Mouse (Mus musculus): ENCODE measurements around the gene Sbk1. TPM values are rescaled to one million over a fixed set of nuclear protein-coding genes. Genes with fewer than 3 reads are reported as not detected.

The Sbk1 gene
- polyA plus RNA-seq, 1 experiment from 2014 or later: 24.5 TPM

DNA sequence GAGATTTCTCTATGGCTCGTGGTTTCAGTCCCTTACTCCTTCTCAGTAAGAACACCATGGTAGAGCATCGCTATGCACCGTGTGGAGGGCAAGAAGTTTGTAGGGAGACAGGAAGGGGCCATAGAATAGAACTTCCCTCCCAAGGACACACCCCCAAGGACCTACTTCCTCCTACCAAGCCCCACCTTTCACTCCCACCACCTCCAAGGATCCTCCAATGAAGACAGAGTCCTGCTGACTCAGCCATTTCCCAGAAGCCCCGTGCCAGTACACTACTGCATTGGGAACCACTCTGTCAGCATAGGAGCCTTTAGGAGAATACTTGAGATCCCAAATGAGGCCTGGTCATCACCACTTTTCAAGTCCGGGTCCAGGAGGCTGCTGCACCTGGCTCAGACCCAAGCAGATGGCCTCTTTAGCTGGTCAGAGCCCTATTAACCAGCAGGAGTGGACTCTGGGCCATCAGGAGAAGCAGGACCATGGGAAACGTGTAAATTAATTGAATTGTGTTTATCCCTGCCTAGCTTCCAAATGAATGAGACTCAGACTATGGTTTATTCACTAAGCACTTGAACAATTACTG lies 28.2 kb upstream of the Sbk1 start:
- Histone ChIP-seq H3K4me3 (no peak overlapping the region), H3K9me3 (replicated peaks) (no peaks in the 10 kb centered on the region), H3K27me3 (replicated peaks) (peaks cover 6% of the 10 kb centered on the region; the same call in 1 of the 2 replicates), H3K9ac (no peak overlapping the region), H3K36me3 (no peaks in the 10 kb centered on the region), H3K27ac (ENCODE audit: poor library complexity, severe bottlenecking) (no peak overlapping the region), H3K4me1 (replicated peaks) (peaks cover 21% of the 10 kb centered on the region), H3K4me2 (no peak overlapping the region)
- 71% methylated on average over 6 of the region's 6 CpGs for WGBS
- ATAC-seq (ENCODE audit: insufficient number of reproducible peaks, low FRiP score): no peak

DNA sequence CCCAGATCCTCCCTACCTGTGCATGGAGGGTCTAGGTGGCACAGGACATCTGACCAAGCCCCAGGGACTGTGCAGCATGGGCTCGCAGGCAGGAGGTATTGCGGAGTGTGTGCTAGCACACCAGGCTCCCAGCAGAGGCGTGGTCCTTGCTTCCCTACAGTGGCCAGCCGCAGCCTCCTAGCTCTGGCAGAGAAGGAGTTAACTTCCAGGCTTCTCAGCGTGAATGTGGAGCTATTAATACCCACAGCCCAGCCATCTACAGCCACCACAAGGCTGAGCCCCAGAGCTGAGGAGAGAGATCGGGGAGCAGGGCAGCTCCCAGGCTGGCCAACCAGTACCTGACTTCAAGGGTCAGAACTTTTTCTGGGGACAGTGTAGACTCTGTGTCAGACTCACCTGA lies 24.3 kb upstream of the Sbk1 start:
- Histone ChIP-seq H3K4me1 (replicated peaks) (peaks cover 34% of the 10 kb centered on the region), H3K27ac (ENCODE audit: poor library complexity, severe bottlenecking) (peak overlapping the region; percentile 69), H3K36me3 (no peaks in the 10 kb centered on the region), H3K4me3 (peak overlapping the region; percentile 44), H3K9ac (peak overlapping the region; percentile 67), H3K4me2 (peak overlapping the region; percentile 68), H3K27me3 (replicated peaks) (peaks cover 8% of the 10 kb centered on the region; the same call in 1 of the 2 replicates), H3K9me3 (replicated peaks) (no peaks in the 10 kb centered on the region)
- WGBS: 2% methylated on average over 6 of the region's 6 CpGs
- ATAC-seq (ENCODE audit: insufficient number of reproducible peaks, low FRiP score): peak; percentile 56; the same call in 1 of the 2 replicates

DNA sequence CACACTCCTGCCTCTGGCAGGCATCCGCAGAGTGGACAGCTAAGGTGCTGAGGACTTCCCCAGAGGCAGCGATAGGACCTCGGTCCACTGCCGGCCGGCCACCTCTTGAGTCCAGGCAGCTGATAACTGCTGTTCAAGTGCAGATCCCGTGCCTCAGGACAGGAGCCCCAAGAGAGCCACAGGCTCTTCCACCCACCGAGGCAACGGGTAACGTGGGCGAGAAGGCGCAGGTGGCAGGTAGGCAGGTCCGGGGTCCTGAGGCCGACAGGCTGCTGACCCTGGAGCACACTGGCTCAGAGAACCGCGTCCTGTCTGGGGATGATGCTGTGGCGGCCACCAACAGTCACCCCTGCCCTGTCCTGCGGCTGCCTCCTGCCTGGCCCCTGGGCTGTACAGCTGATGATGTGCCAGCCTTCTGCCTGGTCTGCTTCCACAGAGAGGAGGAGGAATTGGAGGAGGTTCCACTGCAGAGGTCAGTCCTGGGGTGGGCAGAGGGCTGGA lies 23.7 kb upstream of the Sbk1 start:
- peak overlapping the region; percentile 68 for H3K4me2 ChIP-seq
- no peaks in the 10 kb centered on the region for H3K9me3 ChIP-seq (replicated peaks)
- H3K9ac ChIP-seq: peak overlapping the region; percentile 67
- H3K27ac ChIP-seq (ENCODE audit: poor library complexity, severe bottlenecking): peak overlapping the region; percentile 69
- ATAC-seq (ENCODE audit: insufficient number of reproducible peaks, low FRiP score): no peak
- H3K36me3 ChIP-seq: no peaks in the 10 kb centered on the region
- peaks cover 34% of the 10 kb centered on the region for H3K4me1 ChIP-seq (replicated peaks)
- H3K27me3 ChIP-seq (replicated peaks): peaks cover 8% of the 10 kb centered on the region; the same call in 1 of the 2 replicates
- peak overlapping the region; percentile 44 for H3K4me3 ChIP-seq
- 31% methylated on average over 17 of the region's 17 CpGs for WGBS

DNA sequence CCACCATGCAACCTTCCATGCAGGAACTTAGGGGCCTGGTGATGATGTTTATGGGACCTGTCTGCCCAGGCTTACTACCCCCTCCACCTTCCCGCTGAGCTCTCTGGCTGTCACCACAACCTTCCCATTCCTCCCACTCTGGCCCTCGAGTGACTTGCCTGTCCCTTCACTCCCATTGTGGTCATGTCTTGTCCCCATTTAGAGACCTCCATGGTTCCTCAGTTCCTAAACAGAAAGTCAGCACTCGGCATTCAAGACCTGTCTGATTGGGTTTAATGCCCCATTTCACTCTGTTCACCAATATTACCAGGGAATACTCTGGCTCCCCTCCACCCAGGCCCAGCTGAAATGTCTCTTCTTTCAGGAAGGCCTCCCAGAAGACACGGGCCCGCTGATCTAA lies 23.3 kb upstream of the Sbk1 start:
- H3K4me1 ChIP-seq (replicated peaks): peaks cover 34% of the 10 kb centered on the region
- peaks cover 8% of the 10 kb centered on the region; the same call in 1 of the 2 replicates for H3K27me3 ChIP-seq (replicated peaks)
- peak overlapping the region; percentile 67; the same call in 1 of the 2 replicates for H3K9ac ChIP-seq
- peak overlapping the region; percentile 44 for H3K4me3 ChIP-seq
- H3K36me3 ChIP-seq: no peaks in the 10 kb centered on the region
- no peak for ATAC-seq (ENCODE audit: insufficient number of reproducible peaks, low FRiP score)
- H3K4me2 ChIP-seq: peak overlapping the region; percentile 68
- H3K27ac ChIP-seq (ENCODE audit: poor library complexity, severe bottlenecking): no peak overlapping the region
- no peaks in the 10 kb centered on the region for H3K9me3 ChIP-seq (replicated peaks)
- WGBS: 69% methylated on average over 5 of the region's 5 CpGs

DNA sequence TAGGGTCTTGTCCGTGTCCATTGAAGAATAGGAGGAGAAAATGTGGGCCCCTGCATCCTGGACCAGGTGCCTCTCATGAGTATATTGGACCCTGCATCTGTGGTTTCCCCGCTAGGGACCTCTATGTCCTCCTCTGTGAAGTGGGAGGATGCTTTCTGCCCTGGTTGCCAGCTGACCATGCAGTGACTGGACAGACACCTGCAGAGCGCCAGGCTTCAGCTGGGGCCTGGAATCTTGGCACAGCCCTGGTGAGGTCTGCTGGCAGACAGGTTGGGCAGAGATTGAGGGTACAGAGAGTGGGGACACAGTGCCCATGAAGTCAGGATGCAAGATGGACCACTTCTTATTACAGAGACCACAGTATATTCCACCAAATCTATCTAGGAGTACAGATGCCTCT lies 22.4 kb upstream of the Sbk1 start:
- Histone ChIP-seq H3K9me3 (replicated peaks) (no peaks in the 10 kb centered on the region), H3K27me3 (replicated peaks) (peaks cover 8% of the 10 kb centered on the region; the same call in 1 of the 2 replicates), H3K36me3 (no peaks in the 10 kb centered on the region), H3K27ac (ENCODE audit: poor library complexity, severe bottlenecking) (no peak overlapping the region), H3K4me2 (no peak overlapping the region), H3K9ac (no peak overlapping the region), H3K4me1 (replicated peaks) (peaks cover 34% of the 10 kb centered on the region), H3K4me3 (no peak overlapping the region)
- ATAC-seq (ENCODE audit: insufficient number of reproducible peaks, low FRiP score): no peak
- 79% methylated on average over 3 of the region's 3 CpGs for WGBS

DNA sequence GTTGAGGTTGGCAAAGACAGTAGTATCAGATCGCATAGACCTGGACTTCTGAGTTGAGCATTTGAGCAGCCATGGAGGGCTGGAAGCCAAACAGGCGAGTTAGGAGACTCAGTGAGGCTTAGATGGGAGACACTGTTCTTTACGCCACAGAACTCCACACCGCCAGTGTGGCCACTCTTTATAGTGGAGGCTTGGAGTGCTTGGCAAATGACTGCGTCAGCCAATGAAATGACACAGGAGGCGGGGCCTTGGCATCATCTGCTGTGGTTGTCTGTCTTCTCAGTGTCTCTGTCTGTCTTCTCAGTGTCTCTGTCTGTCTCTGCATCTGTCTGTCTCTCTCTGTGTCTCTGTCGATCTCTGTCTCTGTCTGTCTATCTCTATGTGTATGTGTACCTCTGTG lies 21.9 kb upstream of the Sbk1 start:
- Histone ChIP-seq H3K4me1 (replicated peaks) (peaks cover 34% of the 10 kb centered on the region), H3K4me3 (no peak overlapping the region), H3K9me3 (replicated peaks) (no peaks in the 10 kb centered on the region), H3K9ac (no peak overlapping the region), H3K27me3 (replicated peaks) (peaks cover 8% of the 10 kb centered on the region; the same call in 1 of the 2 replicates), H3K27ac (ENCODE audit: poor library complexity, severe bottlenecking) (no peak overlapping the region), H3K4me2 (no peak overlapping the region), H3K36me3 (no peaks in the 10 kb centered on the region)
- ATAC-seq (ENCODE audit: insufficient number of reproducible peaks, low FRiP score): no peak
- WGBS: 78% methylated on average over 7 of the region's 7 CpGs

DNA sequence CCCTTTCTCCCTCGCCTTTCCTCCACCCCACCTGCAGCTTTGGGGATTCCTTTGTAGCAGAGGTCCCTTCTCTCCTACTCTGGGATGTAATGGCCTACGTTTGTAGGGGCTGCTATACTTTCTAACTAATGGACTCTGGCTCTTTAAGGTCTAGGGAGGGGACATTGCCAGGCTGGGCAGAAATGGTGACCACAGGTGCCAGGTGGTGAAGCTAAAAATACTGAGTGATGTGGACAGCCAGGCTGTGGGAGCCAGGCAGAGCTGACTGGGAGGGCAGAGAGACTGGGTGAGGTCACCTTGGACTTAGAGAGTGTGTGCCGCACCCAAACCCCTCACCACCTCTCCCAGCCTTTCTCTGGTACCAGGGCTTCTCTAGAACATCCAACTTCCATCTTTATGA lies 20.7 kb upstream of the Sbk1 start:
- Histone ChIP-seq H3K36me3 (no peaks in the 10 kb centered on the region), H3K27ac (ENCODE audit: poor library complexity, severe bottlenecking) (no peak overlapping the region), H3K4me2 (no peak overlapping the region), H3K9ac (no peak overlapping the region), H3K9me3 (replicated peaks) (no peaks in the 10 kb centered on the region), H3K4me1 (replicated peaks) (peaks cover 34% of the 10 kb centered on the region), H3K27me3 (replicated peaks) (peaks cover 8% of the 10 kb centered on the region; the same call in 1 of the 2 replicates), H3K4me3 (no peak overlapping the region)
- no peak for ATAC-seq (ENCODE audit: insufficient number of reproducible peaks, low FRiP score)
- WGBS: 62% methylated on average over 3 of the region's 3 CpGs

DNA sequence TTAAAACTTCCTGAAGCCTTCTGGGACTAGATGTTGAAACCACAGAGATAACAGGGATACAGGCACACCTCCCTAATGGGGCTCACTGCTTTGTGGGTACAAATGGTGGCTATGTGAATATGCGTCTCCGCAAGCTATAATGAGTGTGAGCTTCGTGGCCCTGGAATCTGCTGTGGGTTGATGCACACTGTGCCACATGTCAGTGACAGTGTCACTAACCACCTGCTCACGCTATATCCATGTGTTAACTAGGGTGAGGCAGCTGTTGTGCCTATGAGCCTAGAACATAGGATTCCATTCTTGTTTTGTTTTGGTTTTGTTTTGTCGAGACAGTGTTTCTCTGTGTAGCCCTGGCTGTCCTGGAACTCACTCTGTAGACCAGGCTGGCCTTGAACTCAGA lies 20.2 kb upstream of the Sbk1 start:
- no peak overlapping the region for H3K4me3 ChIP-seq
- H3K4me2 ChIP-seq: no peak overlapping the region
- no peak overlapping the region for H3K27ac ChIP-seq (ENCODE audit: poor library complexity, severe bottlenecking)
- peaks cover 8% of the 10 kb centered on the region; the same call in 1 of the 2 replicates for H3K27me3 ChIP-seq (replicated peaks)
- ATAC-seq (ENCODE audit: insufficient number of reproducible peaks, low FRiP score): no peak
- no peak overlapping the region for H3K9ac ChIP-seq
- no peaks in the 10 kb centered on the region for H3K9me3 ChIP-seq (replicated peaks)
- H3K36me3 ChIP-seq: no peaks in the 10 kb centered on the region
- WGBS: 85% methylated on average over 5 of the region's 5 CpGs
- peaks cover 31% of the 10 kb centered on the region for H3K4me1 ChIP-seq (replicated peaks)

DNA sequence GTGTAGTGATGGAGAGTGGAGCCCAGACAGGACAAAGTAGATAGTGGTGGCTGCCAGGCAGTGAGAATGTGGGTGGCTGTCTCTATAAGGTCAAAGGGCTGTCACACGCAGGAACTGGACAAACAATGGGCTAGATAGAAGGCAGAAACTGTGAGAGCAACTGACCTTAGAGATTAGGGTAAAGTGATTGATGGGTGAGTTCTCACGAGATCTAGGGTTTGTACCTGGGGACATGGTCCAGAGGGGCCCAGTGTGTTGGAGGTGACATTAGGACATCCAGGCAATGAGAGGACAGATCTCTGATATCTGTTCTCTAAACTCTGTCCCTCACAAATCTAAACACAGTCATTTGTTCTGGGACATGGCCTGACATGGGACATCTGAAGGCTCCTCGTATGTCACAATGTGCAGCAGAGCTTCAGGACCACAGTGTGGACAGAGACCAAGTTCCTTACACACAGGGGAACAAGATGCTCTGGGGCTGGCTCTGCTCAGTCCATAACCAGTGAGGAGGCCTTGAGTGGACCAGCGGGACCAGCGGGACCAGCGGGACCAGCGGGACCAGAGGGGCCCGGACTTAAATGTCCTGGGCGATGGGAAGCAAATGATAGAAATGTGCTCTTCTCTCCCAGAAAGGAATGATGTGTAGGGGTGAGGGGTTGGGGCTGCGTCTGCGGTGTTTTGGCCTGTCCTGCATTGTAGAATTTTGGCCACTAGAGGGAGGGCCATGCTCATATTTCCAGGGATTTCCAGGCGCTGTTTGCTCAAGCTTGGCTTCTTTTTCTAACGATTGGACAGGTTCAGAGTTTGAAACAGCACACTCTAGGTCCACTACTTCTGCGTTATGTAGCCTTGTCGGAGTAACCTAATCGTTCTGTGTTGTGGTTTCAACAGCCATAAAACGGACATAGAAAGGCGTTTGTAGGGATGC lies 11.9 kb upstream of the Sbk1 start:
- peaks cover 21% of the 10 kb centered on the region; the same call in 1 of the 2 replicates for H3K27me3 ChIP-seq (replicated peaks)
- 10% methylated on average over 18 of the region's 18 CpGs for WGBS
- no peaks in the 10 kb centered on the region for H3K36me3 ChIP-seq
- no peak overlapping the region for H3K4me3 ChIP-seq
- no peak overlapping the region for H3K9ac ChIP-seq
- H3K9me3 ChIP-seq (replicated peaks): no peaks in the 10 kb centered on the region
- H3K4me2 ChIP-seq: no peak overlapping the region
- peaks cover 14% of the 10 kb centered on the region for H3K4me1 ChIP-seq (replicated peaks)
- no peak overlapping the region for H3K27ac ChIP-seq (ENCODE audit: poor library complexity, severe bottlenecking)
- no peak; the same call in 1 of the 2 replicates for ATAC-seq (ENCODE audit: insufficient number of reproducible peaks, low FRiP score)

DNA sequence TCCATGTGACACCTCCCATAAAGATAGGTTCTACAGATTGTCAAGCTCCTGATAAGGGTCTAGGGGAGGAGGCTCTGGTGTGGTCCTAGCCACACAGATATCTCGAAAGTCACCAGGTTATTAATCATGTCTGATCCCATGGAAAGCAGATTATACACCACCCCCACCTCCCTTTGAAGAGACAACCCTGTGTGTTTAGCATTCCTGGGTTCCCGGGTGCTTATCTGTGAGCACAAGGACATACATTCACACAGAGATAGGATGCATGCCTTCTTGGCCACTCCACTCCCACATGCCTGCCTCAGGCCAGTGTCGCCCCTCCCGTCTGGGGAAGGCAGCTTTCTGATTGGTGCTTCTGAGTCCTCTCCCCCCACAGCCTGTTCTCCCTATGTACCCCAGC lies 10.6 kb upstream of the Sbk1 start:
- Histone ChIP-seq H3K27ac (ENCODE audit: poor library complexity, severe bottlenecking) (no peak overlapping the region), H3K4me1 (replicated peaks) (peaks cover 22% of the 10 kb centered on the region), H3K4me2 (no peak overlapping the region), H3K9me3 (replicated peaks) (no peaks in the 10 kb centered on the region), H3K36me3 (no peaks in the 10 kb centered on the region), H3K4me3 (no peak overlapping the region), H3K27me3 (replicated peaks) (peaks cover 21% of the 10 kb centered on the region; the same call in 1 of the 2 replicates), H3K9ac (0 out of 2 replicates have a peak overlapping the region, but pooled peaks have one; percentile 1)
- WGBS: 27% methylated on average over 4 of the region's 4 CpGs
- no peak for ATAC-seq (ENCODE audit: insufficient number of reproducible peaks, low FRiP score)

DNA sequence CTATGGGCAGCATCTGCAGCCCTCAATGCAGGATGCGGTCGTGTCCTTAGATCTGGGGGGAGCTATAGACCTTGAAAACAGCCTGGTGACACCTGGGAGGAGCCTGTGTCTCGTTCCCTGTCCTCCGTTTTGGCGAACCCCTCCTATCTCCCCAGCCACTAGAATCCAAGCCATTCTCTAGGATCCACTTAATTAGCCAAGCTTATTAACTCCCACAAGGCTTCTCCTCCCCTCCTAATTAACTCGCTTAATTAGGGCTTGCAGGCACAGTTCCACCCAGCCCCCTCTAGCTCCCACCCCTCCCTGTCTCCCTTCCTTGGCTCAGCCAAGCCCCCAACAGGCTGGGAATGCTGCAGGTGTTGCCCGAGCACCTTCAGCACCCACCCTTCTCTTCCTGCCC lies 8.5 kb upstream of the Sbk1 start:
- no peak for ATAC-seq (ENCODE audit: insufficient number of reproducible peaks, low FRiP score)
- H3K27me3 ChIP-seq (replicated peaks): peaks cover 36% of the 10 kb centered on the region
- peaks cover 22% of the 10 kb centered on the region for H3K4me1 ChIP-seq (replicated peaks)
- no peaks in the 10 kb centered on the region for H3K36me3 ChIP-seq
- no peak overlapping the region for H3K9ac ChIP-seq
- H3K4me3 ChIP-seq: no peak overlapping the region
- no peak overlapping the region for H3K27ac ChIP-seq (ENCODE audit: poor library complexity, severe bottlenecking)
- H3K9me3 ChIP-seq (replicated peaks): no peaks in the 10 kb centered on the region
- no peak overlapping the region for H3K4me2 ChIP-seq
- WGBS: 33% methylated on average over 7 of the region's 7 CpGs
